Mouse (Mus musculus): ENCODE measurements around the gene Entpd8. TPM values are rescaled to one million over a fixed set of nuclear protein-coding genes. Genes with fewer than 3 reads are reported as not detected.

Entpd8 gene
- 0.16 and 0.26 TPM in 2 replicates for polyA plus RNA-seq (2015; fragmentation: Nextera tagmentation; extraction: Ambion mirVana)

GRCm38 (mm10) chr2:25080076-25080475 is at the start of gene Entpd8:
TSS of gene Entpd8 (plus strand) at chr2:25080304.
- no peak for DNase-seq (ENCODE audit: low spot score)

- no peak for DNase-seq (ENCODE audit: low spot score)
These were observed 45.1 kb upstream of the Entpd8 start for GRCm38 (mm10) chr2:25034994-25035393.

DNA sequence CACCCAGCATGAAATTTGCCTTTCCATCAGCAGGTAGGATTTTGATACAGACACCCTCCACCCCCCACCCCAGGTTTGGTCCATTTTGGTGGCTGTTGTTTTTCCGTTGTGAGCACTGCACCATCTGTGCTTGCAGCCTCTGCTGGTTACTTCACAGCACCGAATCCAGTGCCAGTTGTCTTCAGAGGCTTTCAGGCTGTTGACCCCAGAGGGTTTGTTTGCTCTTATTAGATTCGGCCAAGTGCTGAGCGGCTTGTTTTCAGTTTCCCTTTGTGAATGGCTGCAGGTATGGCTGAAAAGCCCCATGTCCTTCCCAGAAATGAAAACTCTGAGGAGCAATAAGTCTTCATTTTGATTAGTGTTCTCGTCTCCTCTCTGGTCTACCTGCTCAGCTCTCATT is 40.0 kb upstream of the Entpd8 start:
- no peak for DNase-seq (ENCODE audit: low spot score)

DNA sequence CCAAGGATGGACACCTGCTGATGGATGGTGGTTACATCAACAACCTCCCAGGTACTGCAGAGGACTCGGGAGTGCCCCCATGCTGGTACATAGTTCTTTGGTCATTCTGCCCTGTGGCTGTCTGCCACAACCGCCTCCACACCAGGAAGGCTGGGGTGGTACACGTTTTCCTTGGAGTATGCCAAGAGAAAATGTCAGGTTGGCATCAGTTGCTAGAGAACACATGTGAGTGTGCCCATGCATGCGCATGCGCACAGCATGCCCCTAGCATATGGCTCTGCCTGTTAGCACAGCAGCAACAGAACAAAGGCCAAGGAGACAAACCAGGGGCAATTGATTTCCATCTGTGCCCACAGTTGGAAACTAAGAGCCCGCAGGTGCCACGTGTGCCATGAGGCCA is 29.2 kb upstream of the Entpd8 start:
- no peak for DNase-seq (ENCODE audit: low spot score)

- no peak for DNase-seq (ENCODE audit: low spot score)
These were observed 28.7 kb upstream of the Entpd8 start for GRCm38 (mm10) chr2:25051450-25051849.

- DNase-seq (ENCODE audit: low spot score), result no peak
These were observed 27.0 kb upstream of the Entpd8 start for GRCm38 (mm10) chr2:25053101-25053500.

GRCm38 (mm10) chr2:25054221-25055067 is 25.7 kb upstream of the Entpd8 start, which contains the start of gene Nsmf:
TSS of gene Nsmf (plus strand) at chr2:25054355.
- DNase-seq (ENCODE audit: low spot score), result peak; percentile 78

GRCm38 (mm10) chr2:25055068-25055405 is 25.1 kb upstream of the Entpd8 start:
- peak; percentile 18 for DNase-seq (ENCODE audit: low spot score)

DNA sequence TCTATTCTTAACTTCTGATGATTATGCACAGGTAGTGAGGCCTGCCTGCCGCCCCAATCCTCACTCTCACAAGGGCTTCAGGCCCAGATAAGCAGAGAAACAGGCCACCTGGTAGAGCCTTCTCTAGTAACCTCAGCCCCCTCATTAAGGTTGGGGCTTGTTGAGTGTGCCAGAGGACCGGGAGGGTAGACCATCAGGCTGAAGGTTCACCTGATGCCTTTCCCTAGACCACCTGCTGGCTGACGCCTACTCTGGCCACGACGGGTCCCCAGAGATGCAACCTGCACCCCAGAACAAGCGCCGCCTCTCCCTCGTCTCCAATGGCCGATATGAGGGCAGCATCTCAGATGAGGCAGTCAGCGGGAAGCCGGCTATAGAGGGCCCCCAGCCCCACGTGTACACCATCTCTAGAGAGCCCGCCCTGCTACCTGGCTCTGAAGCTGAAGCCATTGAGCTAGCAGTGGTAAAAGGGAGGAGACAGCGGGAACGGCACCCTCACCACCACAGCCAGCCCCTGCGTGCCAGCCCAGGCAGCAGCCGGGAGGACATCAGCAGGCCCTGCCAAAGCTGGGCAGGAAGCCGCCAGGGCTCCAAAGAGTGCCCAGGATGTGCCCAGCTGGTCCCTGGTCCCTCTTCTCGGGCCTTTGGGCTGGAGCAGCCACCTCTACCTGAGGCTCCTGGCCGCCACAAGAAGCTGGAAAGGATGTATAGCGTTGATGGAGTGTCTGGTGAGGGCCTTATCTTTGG is 24.5 kb upstream of the Entpd8 start:
- no peak for DNase-seq (ENCODE audit: low spot score)

- no peak for DNase-seq (ENCODE audit: low spot score)
These were observed 21.2 kb upstream of the Entpd8 start for GRCm38 (mm10) chr2:25058926-25059325.

GRCm38 (mm10) chr2:25063523-25063922 is 16.6 kb upstream of the Entpd8 start:
- DNase-seq (ENCODE audit: low spot score), result no peak

- no peak for DNase-seq (ENCODE audit: low spot score)
These were observed 15.8 kb upstream of the Entpd8 start for GRCm38 (mm10) chr2:25064285-25064684.

GRCm38 (mm10) chr2:25065537-25065936 is 14.6 kb upstream of the Entpd8 start:
- DNase-seq (ENCODE audit: low spot score), result no peak

GRCm38 (mm10) chr2:25066552-25066951 is 13.6 kb upstream of the Entpd8 start:
- no peak for DNase-seq (ENCODE audit: low spot score)

DNA sequence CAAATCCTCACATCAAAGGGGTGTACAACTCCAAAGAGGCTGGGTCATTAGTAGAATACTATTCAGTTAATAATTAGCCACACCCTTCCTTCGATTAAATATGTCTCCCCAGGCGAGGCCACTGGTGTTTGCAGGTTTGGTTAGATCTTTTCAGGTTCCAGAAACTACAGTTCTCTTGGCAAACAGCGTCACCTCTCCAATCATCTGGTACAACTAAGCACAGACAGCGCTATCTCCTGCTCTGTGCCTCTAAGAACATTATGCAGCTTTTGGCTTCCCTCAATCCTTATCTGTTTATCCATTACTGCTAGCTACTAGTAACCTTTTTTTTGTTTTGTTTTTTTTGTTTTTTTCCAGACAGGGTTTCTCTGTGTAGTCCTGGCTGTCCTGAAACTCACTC is 10.6 kb upstream of the Entpd8 start:
- DNase-seq (ENCODE audit: low spot score), result no peak

GRCm38 (mm10) chr2:25072398-25072797 is 7.7 kb upstream of the Entpd8 start:
- DNase-seq (ENCODE audit: low spot score), result no peak

DNA sequence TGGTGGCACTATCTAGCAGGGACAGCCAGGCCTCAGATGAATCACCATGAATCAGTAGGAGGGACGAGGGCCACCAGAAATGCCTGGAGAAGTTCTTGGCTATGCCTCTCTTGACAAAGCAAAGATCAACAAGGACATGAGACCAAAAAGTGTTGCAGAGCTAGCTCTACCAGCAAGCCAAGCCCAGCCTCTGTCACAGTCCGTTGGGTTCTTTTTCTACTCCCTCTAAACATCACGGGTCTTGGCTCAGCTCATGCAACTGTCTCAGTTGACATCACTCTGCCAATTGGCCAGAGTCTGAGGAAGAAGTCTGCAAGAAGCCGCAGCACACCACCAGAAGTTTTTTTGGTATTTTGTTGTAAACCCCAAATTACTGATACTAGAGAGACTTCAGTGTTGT is 4.6 kb upstream of the Entpd8 start:
- DNase-seq (ENCODE audit: low spot score), result no peak

DNA sequence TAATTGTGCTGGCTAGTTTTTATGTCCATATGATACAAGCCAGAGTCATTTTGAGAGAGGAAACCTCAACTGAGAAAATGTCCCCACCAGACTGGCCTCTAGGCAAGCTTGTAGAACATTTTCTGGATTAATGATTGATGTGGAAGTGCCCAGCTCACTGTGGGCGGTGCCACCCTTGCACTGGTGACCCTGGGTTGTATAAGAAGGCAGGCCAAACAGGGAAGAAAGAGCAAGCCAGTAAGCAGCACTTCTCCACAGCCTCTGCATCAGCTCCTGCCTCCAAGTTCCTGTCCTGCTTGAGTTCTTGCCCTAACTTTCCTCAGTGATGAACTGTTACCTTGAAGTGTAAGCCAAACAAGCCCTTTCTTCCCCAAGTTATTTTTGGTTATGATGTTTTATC is 1.1 kb upstream of the Entpd8 start:
- no peak for DNase-seq (ENCODE audit: low spot score)

DNA sequence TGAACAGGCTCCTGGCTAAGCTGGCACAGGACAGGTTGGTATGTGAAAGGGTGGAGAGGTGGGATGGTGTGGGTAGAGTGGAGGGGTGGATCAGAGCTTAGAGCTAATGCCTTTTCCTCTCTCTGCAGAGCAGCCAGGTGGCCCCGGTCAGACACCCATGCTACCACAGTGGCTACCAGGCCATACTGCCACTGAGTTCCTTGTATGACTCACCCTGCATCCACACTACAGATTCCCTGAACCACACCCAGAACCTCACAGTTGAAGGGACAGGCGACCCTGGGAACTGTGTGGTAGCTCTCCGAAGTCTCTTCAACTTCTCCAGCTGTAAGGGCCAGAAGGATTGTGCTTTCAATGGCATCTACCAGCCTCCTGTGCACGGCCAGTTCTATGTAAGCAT is 3.6 kb downstream of the Entpd8 start:
- DNase-seq (ENCODE audit: low spot score), result no peak

GRCm38 (mm10) chr2:25085571-25085970 is 5.5 kb downstream of the Entpd8 start:
- no peak for DNase-seq (ENCODE audit: low spot score)

DNA sequence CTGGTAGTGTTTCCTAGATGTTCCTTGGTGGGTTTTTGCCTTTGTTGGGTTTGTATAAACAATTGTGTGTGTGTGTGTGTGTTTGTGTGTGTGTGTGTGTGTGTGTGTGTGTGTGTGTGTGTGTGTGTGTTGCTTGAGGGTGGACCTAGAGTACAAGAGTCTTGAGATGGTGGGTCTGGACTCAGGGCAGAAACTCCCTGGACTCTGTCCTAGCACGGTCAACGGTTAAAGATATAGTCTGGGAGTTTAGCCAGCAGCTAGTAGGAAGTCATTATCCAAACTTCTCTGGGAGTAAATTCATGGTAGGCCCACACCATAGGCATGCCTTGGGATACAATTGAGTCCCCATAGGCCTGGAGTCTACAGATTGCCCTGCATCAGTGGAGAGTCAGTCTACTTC is 7.7 kb downstream of the Entpd8 start:
- no peak for DNase-seq (ENCODE audit: low spot score)

DNA sequence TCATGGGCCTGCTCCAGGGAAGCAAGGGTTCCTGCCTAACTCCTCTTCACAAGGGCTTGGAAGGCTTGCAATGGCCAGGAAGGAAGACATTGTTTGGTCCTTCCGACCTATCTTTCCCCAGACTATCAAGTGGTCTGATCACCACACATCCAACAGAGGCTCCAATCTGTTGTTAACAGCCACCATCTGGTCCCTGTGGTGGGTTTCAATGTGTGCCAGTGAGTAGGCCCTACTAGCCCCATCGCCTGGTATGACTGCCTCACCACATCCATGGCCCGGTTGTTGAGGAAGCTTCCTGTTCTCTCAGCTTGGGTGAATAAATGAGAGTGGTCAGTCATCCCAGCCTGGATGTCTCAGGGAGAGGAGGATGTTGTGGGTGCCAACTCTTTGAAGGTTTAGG is 8.5 kb downstream of the Entpd8 start:
- no peak for DNase-seq (ENCODE audit: low spot score)

- DNase-seq (ENCODE audit: low spot score), result no peak
These were observed 14.6 kb downstream of the Entpd8 start for GRCm38 (mm10) chr2:25094785-25095108.

Measured in thymus, postnatal 0 days (tissue).